Mouse (Mus musculus) heart, postnatal 4 days (tissue): Measurements from ENCODE around the gene Itsn1. TPM values are rescaled to one million over a fixed set of nuclear protein-coding genes. Genes with fewer than 3 reads are reported as not detected.
A peak's percentile ranks its signal among the peaks of the same experiment; 100 is the strongest.

Source experiments
- DNase-seq: peaks from one replicate; pipeline ENCODE4 v3.0.0; 2021
- total RNA-seq, 2 experiments: library from RNA; stranded (reverse); gene quantifications; 2 replicates each; pipeline ENCODE4 v1.2.3; 2021

The Itsn1 gene
- total RNA-seq, 2 experiments from 2014 or later: 37.9 to 50.7 TPM

- peak; percentile 48 for DNase-seq
Measured at GRCm38 (mm10) chr16:91875567-91876344, 146.7 kb downstream of the Itsn1 start.

DNA sequence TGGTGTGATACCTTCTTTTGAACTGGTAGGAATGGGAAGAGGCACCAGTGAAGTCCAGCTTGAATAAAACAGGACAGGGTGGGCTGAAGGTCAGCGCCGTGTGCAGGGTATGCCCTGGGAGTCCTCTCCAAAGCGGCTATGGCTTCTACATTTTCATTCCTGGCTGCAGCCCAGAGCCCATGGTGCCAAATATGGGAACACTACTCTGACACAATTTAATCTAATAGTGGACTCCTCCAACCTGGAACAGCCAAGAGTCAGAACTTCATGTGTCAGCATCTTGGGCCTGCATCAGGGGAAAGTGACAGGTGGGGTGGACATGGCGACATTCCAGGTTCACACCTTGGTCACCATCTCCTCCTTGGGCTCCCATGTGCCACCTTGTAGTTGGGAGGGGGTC, 147.4 kb downstream of the Itsn1 start:
- peak; percentile 51 for DNase-seq

- DNase-seq: no peak
Measured at GRCm38 (mm10) chr16:91879101-91879500, 150.0 kb downstream of the Itsn1 start.

DNA sequence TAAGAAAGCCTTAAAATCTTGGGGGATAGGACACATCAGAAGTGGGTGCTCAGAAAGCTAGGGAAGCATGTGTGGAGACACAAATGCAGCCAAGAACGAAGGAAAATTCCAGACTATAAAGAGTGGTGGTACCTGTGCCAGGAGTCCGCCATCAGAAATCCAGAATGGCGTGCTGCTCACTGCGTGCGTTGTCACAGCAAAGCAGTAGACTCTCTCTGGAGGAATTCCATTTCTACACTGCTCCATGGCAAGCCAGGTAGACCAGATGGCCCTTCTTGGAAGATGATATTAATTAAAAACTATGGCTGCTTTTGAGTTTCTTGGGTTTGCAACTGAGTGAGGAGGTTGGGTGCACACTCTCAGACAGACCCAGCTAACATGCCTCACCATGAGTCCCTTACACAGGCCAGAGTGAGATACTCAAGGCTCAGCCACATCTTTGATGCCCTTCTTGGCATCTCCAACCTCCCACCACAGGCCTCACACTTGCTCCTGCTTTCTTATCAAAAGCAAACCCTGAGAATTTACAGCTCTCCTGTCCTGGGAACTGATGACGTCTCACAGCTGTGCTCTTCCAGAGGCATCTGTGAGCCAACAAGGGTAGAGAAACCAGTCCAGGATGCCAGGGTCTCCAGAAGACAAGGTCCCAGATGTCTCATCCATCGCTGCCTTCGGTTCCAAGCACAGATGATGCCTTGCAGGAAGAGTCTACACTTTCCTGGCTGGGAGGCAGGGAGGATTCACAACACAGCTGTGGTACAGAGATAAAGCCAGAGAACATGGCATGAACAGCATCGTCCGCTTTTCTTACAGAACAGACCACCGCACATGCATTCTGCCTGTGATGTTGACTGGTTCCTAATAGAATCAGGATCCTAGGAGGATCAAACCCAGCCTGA, 152.0 kb downstream of the Itsn1 start:
- no peak for DNase-seq

- DNase-seq: no peak
Measured at GRCm38 (mm10) chr16:91882168-91882859, 153.2 kb downstream of the Itsn1 start.

GRCm38 (mm10) chr16:91883636-91884035, 154.6 kb downstream of the Itsn1 start:
- no peak for DNase-seq

GRCm38 (mm10) chr16:91884196-91884595, 155.1 kb downstream of the Itsn1 start:
- peak; percentile 60 for DNase-seq

- peak; percentile 62 for DNase-seq
Measured at GRCm38 (mm10) chr16:91885389-91886122, 156.5 kb downstream of the Itsn1 start.

- no peak for DNase-seq
Measured at GRCm38 (mm10) chr16:91888368-91888767, 159.3 kb downstream of the Itsn1 start.

GRCm38 (mm10) chr16:91889831-91890230, 160.8 kb downstream of the Itsn1 start:
- DNase-seq: peak; percentile 63

GRCm38 (mm10) chr16:91891218-91891617, 162.1 kb downstream of the Itsn1 start:
- no peak for DNase-seq

GRCm38 (mm10) chr16:91896426-91896830, 167.3 kb downstream of the Itsn1 start:
- DNase-seq: no peak

GRCm38 (mm10) chr16:91898850-91899848, 170.1 kb downstream of the Itsn1 start:
- no peak for DNase-seq

DNA sequence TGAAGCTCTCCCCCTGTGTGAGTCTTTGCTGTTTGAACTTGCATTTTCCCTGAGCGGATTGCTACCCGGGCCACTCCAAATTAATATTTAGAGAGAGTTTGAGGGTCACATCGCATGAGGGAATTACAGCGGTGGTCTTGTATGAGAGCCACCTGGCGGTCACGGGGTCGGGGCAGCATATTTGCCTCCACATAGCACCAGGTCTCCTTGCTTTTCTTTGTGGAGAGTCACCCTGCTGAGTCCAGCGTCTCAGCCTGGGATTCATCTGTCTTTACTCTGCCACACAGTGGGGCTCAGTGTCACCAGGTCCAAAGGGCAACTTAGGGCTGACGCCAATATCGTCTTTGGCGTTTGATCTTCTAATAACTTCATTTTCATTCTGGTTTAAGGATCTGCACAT, 171.2 kb downstream of the Itsn1 start:
- DNase-seq: no peak

- DNase-seq: no peak
Measured at GRCm38 (mm10) chr16:91903801-91904506, 174.9 kb downstream of the Itsn1 start.

DNA sequence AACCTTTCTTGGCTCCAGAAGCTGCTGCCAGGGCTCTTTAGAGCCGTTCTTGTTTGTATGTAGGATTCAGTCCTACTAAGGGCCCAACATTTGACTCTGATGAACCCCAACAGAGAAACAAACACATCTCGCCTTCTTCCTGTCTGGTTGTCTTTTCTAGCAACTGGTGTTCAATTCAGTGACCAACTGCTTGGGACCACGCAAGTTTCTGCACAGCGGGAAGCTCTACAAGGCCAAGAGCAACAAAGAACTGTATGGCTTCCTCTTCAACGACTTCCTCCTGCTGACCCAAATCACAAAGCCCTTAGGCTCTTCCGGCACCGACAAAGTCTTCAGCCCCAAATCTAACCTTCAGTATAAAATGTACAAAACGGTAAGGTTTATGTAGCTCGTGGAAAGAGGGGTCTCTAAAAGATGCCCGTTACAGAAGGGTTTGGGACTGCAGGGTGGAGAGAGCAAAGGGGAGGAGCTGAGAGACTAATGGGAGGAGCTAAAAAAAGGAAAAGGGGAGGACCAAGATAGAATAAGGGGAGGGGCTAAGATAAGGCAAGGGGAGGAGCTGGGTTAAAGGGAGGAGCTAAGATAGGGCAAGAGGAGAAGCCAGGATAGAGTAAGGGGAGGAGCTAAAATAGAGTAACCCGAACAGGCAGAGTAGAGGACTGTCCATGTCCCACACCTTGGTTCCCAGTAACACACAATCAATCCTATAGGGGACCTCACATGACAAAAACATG, 176.2 kb downstream of the Itsn1 start:
- no peak for DNase-seq

- DNase-seq: no peak
Measured at GRCm38 (mm10) chr16:91905987-91906386, 176.9 kb downstream of the Itsn1 start.

DNA sequence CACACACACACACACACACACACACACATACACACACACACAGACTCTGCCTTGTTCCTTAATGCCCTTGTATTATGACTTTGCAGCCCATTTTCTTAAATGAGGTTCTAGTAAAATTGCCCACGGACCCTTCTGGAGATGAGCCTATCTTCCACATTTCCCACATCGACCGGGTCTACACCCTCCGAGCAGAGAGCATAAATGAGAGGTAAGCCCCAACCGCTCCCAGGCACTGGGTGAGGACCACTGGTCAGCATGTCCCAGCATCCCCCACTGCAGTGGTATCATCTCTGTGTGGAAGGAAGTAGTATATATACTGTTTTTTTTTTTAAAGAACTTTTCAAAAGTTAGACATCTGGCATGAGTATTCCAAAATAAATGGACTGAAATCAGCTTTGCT, 177.6 kb downstream of the Itsn1 start:
- DNase-seq: no peak

DNA sequence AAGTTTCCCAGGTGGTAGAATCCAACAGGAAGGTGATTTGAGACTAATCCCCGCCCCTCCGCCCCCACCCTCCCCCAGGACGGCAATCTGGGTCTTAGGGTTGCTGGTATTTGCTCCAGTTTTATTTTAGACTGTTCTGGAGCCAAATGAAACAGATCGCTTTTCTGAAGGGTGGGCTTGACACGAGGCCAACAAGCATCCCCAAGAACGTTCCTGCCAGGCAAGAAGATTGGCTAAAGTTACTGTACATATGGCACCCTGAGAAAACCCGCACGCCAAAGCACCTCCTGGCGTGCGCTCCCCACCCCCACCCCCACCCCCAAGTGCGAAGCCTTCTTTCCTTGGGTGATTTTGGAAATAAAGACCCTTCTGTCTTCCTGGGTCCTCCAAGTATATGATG, 178.1 kb downstream of the Itsn1 start:
- DNase-seq: no peak
